In genomic region chr11:69074776-69075069, GRCm38 (mm10) we compare ENCODE assay signal across 13 mouse cellular contexts. TPM values are rescaled to one million over a fixed set of nuclear protein-coding genes. Genes with fewer than 3 reads are reported as not detected.
DNase-seq lines count a peak whose midpoint lies in the region; ATAC-seq and TF ChIP-seq lines count a peak whose summit lies in the region.
"Had no signal": no experiment of that assay in that cellular context is flagged by ENCODE, and none has a peak within 500 bp of the region (broad histone marks: within the 10 kb centered on the region; RNA-seq: fewer than 3 reads in every experiment).

No protein-coding gene starts in this region.

- no peak overlapping the region for H3K4me3 ChIP-seq in kidney, embryonic 16.5 days (ENCODE audit: low read length)
- no peak overlapping the region for H3K4me3 ChIP-seq in embryonic facial prominence, embryonic 15.5 days (replicated peaks)
- H3K4me3 ChIP-seq in olfactory bulb, adult 2 months (ENCODE audit: insufficient read depth, low read depth, low read length), result no peak overlapping the region
- no peak overlapping the region for H3K4me3 ChIP-seq in gastrocnemius, adult 2 months
- H3K4me3 ChIP-seq: layer of hippocampus, adult 2 months had no signal

- intact Hi-C loops in gastrocnemius, adult 2 months (cut with DNase I), result no loop called here
- intact Hi-C loops in gastrocnemius, postnatal 14 days (cut with DNase I; ENCODE audit: low total_unique reads), result no loop called here

- peak overlapping the region; percentile 94; the same call in 1 of the 2 replicates for H3K27ac ChIP-seq in kidney, embryonic 16.5 days (ENCODE audit: low read length)
- H3K27ac ChIP-seq in embryonic facial prominence, embryonic 15.5 days (replicated peaks), result peak overlapping the region; percentile 95
- peak overlapping the region; percentile 81 for H3K27ac ChIP-seq in olfactory bulb, adult 2 months (ENCODE audit: insufficient read depth, low read depth, low read length)
- no peak overlapping the region; the same call in 1 of the 2 replicates for H3K27ac ChIP-seq in gastrocnemius, adult 2 months

- no peaks in the 10 kb centered on the region for H3K9me3 ChIP-seq in kidney, embryonic 16.5 days (ENCODE audit: low read length)
- H3K9me3 ChIP-seq in embryonic facial prominence, embryonic 15.5 days (replicated peaks), result no peaks in the 10 kb centered on the region

- no peak for TF ChIP-seq CTCF in olfactory bulb, adult 2 months (IDR thresholded peaks at IDR 0.05; ENCODE audit: insufficient read depth, low read depth, low read length)
- TF ChIP-seq CTCF in gastrocnemius, adult 2 months (IDR thresholded peaks at IDR 0.05), result no peak

- H3K9ac ChIP-seq in kidney, embryonic 16.5 days (replicated peaks; ENCODE audit: low read length), result no peak overlapping the region
- H3K9ac ChIP-seq in embryonic facial prominence, embryonic 15.5 days, result no peak overlapping the region

- H3K4me2 ChIP-seq in kidney, embryonic 16.5 days (replicated peaks; ENCODE audit: low read depth, low read length), result no peak overlapping the region
- no peak overlapping the region for H3K4me2 ChIP-seq in embryonic facial prominence, embryonic 15.5 days (replicated peaks)

- whole genome bisulfite sequencing in kidney, embryonic 16.5 days, result 43% methylated on average over 2 of the region's 2 CpGs
- 33% methylated on average over 2 of the region's 2 CpGs for WGBS in embryonic facial prominence, embryonic 15.5 days
- 40% methylated on average over 2 of the region's 2 CpGs for WGBS in olfactory bulb, adult 2 months

- no peak for ATAC-seq in kidney, embryonic 16.5 days (ENCODE audit: low FRiP score, low TSS enrichment)
- no peak for ATAC-seq in embryonic facial prominence, embryonic 15.5 days (ENCODE audit: insufficient number of reproducible peaks, low FRiP score, low TSS enrichment, low read depth)
- ATAC-seq: hindbrain, postnatal 0 days had no signal

- no peak for TF ChIP-seq POLR2A in olfactory bulb, adult 2 months (IDR thresholded peaks at IDR 0.05; ENCODE audit: insufficient read depth, low read depth, low read length)

- H3K36me3 ChIP-seq in kidney, embryonic 16.5 days (ENCODE audit: insufficient read depth, low read length), result no peaks in the 10 kb centered on the region
- H3K36me3 ChIP-seq in embryonic facial prominence, embryonic 15.5 days, result no peaks in the 10 kb centered on the region

- H3K27me3 ChIP-seq in kidney, embryonic 16.5 days (ENCODE audit: insufficient read depth, low read length), result no peaks in the 10 kb centered on the region
- no peaks in the 10 kb centered on the region for H3K27me3 ChIP-seq in embryonic facial prominence, embryonic 15.5 days

- H3K4me1 ChIP-seq in kidney, embryonic 16.5 days (ENCODE audit: insufficient read depth, low read length), result peaks cover 23% of the 10 kb centered on the region
- H3K4me1 ChIP-seq in embryonic facial prominence, embryonic 15.5 days, result peaks cover 33% of the 10 kb centered on the region
- H3K4me1 ChIP-seq in olfactory bulb, adult 2 months (ENCODE audit: control insufficient read depth, insufficient read depth, low read length), result peaks cover 24% of the 10 kb centered on the region

- peak; percentile 3 for DNase-seq in adrenal gland, postnatal 10 days
- no peak for DNase-seq in adrenal gland, adult 8-10 months
- no peak for DNase-seq in kidney, adult 9 months
- no peak for DNase-seq in gastrocnemius, adult 2 months
- no peak for DNase-seq in gastrocnemius, postnatal 14 days
- DNase-seq: adrenal gland, adult 2 months; lung, postnatal 4 days; retina, postnatal 1 day had no signal

RNA-seq across cellular contexts. Expression of gene Tmem107, which starts 4.1 kb away (rescaled TPM):
- total RNA-seq in adrenal gland, postnatal 10 days (2021), result 10 to 100 TPM; 13.2 to 13.8 TPM
- total RNA-seq in adrenal gland, adult 8-10 months (2022), result 10 to 100 TPM; 13.1 to 28.3 (median 19.4) TPM
- 61.0 and 68.1 TPM in 2 replicates for polyA plus RNA-seq in kidney, embryonic 16.5 days (2015; fragmentation: Nextera tagmentation; extraction: Ambion mirVana)
- polyA plus RNA-seq in embryonic facial prominence, embryonic 15.5 days (2015; fragmentation: Nextera tagmentation; extraction: Ambion mirVana), result 102 and 137 TPM in 2 replicates
- polyA plus RNA-seq in olfactory bulb, adult 2 months (2012; ENCODE audit: insufficient read depth, insufficient read length, low replicate concordance, missing spikeins), result not detected in 2 replicates
- 1 to 10 TPM; 3.9 to 5.7 TPM for total RNA-seq in gastrocnemius, adult 2 months (2021)
- total RNA-seq in gastrocnemius, postnatal 14 days (2021), result 1 to 10 TPM; 2.9 to 4.7 TPM

RNA-seq across cellular contexts. Expression of gene Vamp2, which starts 13.6 kb away (rescaled TPM):
- total RNA-seq in adrenal gland, postnatal 10 days (2021), result 100 to 1,000 TPM; 104 to 143 TPM
- total RNA-seq in adrenal gland, adult 8-10 months (2022), result 100 to 1,000 TPM; 118 to 221 (median 178) TPM
- 81.5 and 114 TPM in 2 replicates for polyA plus RNA-seq in kidney, embryonic 16.5 days (2015; fragmentation: Nextera tagmentation; extraction: Ambion mirVana)
- 111 and 149 TPM in 2 replicates for polyA plus RNA-seq in embryonic facial prominence, embryonic 15.5 days (2015; fragmentation: Nextera tagmentation; extraction: Ambion mirVana)
- 348 and 768 TPM in 2 replicates for polyA plus RNA-seq in olfactory bulb, adult 2 months (2012; ENCODE audit: insufficient read depth, insufficient read length, low replicate concordance, missing spikeins)
- 10 to 100 TPM; 38.0 to 42.7 TPM for total RNA-seq in gastrocnemius, adult 2 months (2021)
- total RNA-seq in gastrocnemius, postnatal 14 days (2021), result 10 to 100 TPM; 37.9 to 39.7 TPM

RNA-seq across cellular contexts. Expression of gene Borcs6, which starts 15.2 kb away (rescaled TPM):
- total RNA-seq in adrenal gland, postnatal 10 days (2021), result 10 to 100 TPM; 19.1 to 22.1 TPM
- total RNA-seq in adrenal gland, adult 8-10 months (2022), result 10 to 100 TPM; 29.8 to 33.9 (median 31.5) TPM
- polyA plus RNA-seq in kidney, embryonic 16.5 days (2015; fragmentation: Nextera tagmentation; extraction: Ambion mirVana), result 8.0 and 9.1 TPM in 2 replicates
- polyA plus RNA-seq in embryonic facial prominence, embryonic 15.5 days (2015; fragmentation: Nextera tagmentation; extraction: Ambion mirVana), result 14.9 and 15.7 TPM in 2 replicates
- polyA plus RNA-seq in olfactory bulb, adult 2 months (2012; ENCODE audit: insufficient read depth, insufficient read length, low replicate concordance, missing spikeins), result not detected in 2 replicates
- total RNA-seq in gastrocnemius, adult 2 months (2021), result 10 to 100 TPM; 17.9 to 18.9 TPM
- total RNA-seq in gastrocnemius, postnatal 14 days (2021), result 10 to 100 TPM; 13.5 to 14.3 TPM

RNA-seq across cellular contexts. Expression of gene Per1, which starts 20.3 kb away (rescaled TPM):
- 100 to 1,000 TPM in 1 of 2 experiments, 10 to 100 TPM in 1; 63.1 to 157 TPM for total RNA-seq in adrenal gland, postnatal 10 days (2021)
- 100 to 1,000 TPM in 1 of 4 experiments, 10 to 100 TPM in 3; 30.0 to 119 (median 51.6) TPM for total RNA-seq in adrenal gland, adult 8-10 months (2022)
- 11.4 and 15.6 TPM in 2 replicates for polyA plus RNA-seq in kidney, embryonic 16.5 days (2015; fragmentation: Nextera tagmentation; extraction: Ambion mirVana)
- 29.6 and 34.4 TPM in 2 replicates for polyA plus RNA-seq in embryonic facial prominence, embryonic 15.5 days (2015; fragmentation: Nextera tagmentation; extraction: Ambion mirVana)
- not detected in 2 replicates for polyA plus RNA-seq in olfactory bulb, adult 2 months (2012; ENCODE audit: insufficient read depth, insufficient read length, low replicate concordance, missing spikeins)
- 10 to 100 TPM; 68.2 to 76.8 TPM for total RNA-seq in gastrocnemius, adult 2 months (2021)
- 10 to 100 TPM; 22.1 to 77.5 TPM for total RNA-seq in gastrocnemius, postnatal 14 days (2021)

RNA-seq across cellular contexts. Expression of gene Aurkb, which starts 29.3 kb away (rescaled TPM):
- total RNA-seq in adrenal gland, postnatal 10 days (2021), result 10 to 100 TPM; 16.2 to 22.5 TPM
- total RNA-seq in adrenal gland, adult 8-10 months (2022), result 1 to 10 TPM; 1.7 to 2.9 (median 2.3) TPM
- polyA plus RNA-seq in kidney, embryonic 16.5 days (2015; fragmentation: Nextera tagmentation; extraction: Ambion mirVana), result 176 and 177 TPM in 2 replicates
- 122 and 123 TPM in 2 replicates for polyA plus RNA-seq in embryonic facial prominence, embryonic 15.5 days (2015; fragmentation: Nextera tagmentation; extraction: Ambion mirVana)
- not detected in 2 replicates for polyA plus RNA-seq in olfactory bulb, adult 2 months (2012; ENCODE audit: insufficient read depth, insufficient read length, low replicate concordance, missing spikeins)
- not detected for total RNA-seq in gastrocnemius, adult 2 months (2021)
- total RNA-seq in gastrocnemius, postnatal 14 days (2021), result 1 to 10 TPM; 4.2 to 4.4 TPM
